Mouse (Mus musculus): ENCODE measurements around the gene Arhgap15. TPM values are rescaled to one million over a fixed set of nuclear protein-coding genes. Genes with fewer than 3 reads are reported as not detected.

Arhgap15 gene
- polyA plus RNA-seq, 1 experiment from 2014 or later, result 0.59 TPM

DNA sequence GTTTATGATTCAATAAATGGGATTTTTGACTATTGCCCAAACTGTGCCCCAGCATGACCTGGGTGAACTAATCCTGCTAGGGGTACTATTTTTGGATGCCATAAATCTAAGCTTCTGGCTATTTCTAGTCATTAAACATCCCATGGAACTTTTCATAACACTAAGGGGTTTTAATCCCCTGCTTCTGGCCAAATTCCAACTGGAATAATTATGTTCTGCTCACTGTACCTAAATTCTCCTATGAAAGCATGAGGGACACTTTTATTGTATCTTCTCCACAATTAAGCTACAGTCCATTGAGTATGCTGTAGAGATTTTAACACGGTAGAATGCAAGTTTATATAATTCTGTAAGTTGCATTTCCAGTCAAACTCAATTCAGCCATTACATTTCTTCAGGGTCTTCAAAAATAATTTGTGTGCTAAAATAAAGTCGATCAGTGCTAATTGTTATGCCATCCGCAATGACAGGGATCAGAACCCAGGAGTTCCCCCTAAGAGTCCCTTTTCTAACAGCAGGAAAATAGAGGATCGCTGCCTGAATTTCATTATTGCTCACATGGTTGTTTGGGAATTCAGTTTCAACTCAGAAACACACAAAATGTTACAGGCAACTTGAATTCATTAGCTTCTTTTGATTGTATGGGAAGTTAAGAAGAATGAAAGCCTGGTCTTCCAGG, 671.1 kb downstream of the Arhgap15 start:
- H3K9ac ChIP-seq (replicated peaks), result no peak overlapping the region
- no peaks in the 10 kb centered on the region for H3K36me3 ChIP-seq
- no peak overlapping the region for H3K4me3 ChIP-seq (replicated peaks)
- H3K4me1 ChIP-seq (replicated peaks), result 0 out of 2 replicates have a peak, but pooled peaks cover 2% of the 10 kb centered on the region
- 78% methylated on average over 4 of the region's 4 CpGs for WGBS
- no peak for ATAC-seq
- H3K9me3 ChIP-seq, result no peaks in the 10 kb centered on the region
- H3K4me2 ChIP-seq (replicated peaks), result no peak overlapping the region
- no peaks in the 10 kb centered on the region for H3K27me3 ChIP-seq
- no peak overlapping the region for H3K27ac ChIP-seq

DNA sequence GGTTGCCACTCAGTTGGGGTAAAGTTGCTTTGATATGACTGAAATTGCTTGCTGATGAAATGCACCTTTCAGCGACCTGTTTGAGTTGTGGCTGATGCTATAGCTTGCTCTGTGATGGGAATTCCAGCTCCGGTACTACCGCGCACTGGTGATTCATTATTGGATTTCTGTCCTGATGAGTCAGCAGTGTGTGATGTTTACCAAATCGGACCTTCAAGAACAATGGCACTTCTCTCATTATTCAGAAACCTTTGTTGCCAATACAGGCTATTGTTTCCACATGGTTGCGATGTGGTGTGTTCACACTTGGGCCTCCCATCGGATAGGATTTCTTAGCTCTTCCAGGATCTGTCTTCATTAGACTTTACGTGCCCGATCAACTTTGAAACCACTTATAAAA, 681.9 kb downstream of the Arhgap15 start:
- 73% methylated on average over 9 of the region's 9 CpGs for WGBS
- no peaks in the 10 kb centered on the region for H3K27me3 ChIP-seq
- no peak overlapping the region for H3K4me2 ChIP-seq (replicated peaks)
- no peak overlapping the region for H3K27ac ChIP-seq
- no peak overlapping the region for H3K9ac ChIP-seq (replicated peaks)
- no peak for ATAC-seq
- H3K4me1 ChIP-seq (replicated peaks), result no peaks in the 10 kb centered on the region
- no peak overlapping the region for H3K4me3 ChIP-seq (replicated peaks)
- no peaks in the 10 kb centered on the region for H3K9me3 ChIP-seq
- H3K36me3 ChIP-seq, result no peaks in the 10 kb centered on the region

DNA sequence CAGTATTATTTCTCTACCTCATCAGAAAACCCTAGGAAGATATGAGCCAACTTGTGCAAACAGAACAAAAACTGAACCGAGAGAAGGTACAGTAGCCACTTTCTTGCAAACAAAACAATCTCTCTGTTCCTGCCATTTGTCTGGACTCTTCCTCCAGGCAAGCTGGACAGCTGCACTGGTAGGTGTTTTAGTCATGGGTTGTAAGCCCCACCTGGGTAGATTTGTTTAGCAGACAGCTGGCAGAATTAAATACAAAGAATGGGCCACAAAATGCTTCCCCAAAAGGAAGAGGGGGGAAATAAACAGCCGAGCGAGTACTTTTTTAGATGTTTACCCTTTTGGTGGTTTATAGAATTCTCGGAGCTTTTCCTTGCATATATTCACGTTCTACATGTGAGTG, 688.0 kb downstream of the Arhgap15 start:
- Histone ChIP-seq H3K4me2 (replicated peaks) (no peak overlapping the region), H3K9ac (replicated peaks) (no peak overlapping the region), H3K4me1 (replicated peaks) (peaks cover 5% of the 10 kb centered on the region; the same call in 1 of the 2 replicates), H3K4me3 (replicated peaks) (no peak overlapping the region), H3K9me3 (no peaks in the 10 kb centered on the region), H3K27ac (no peak overlapping the region), H3K27me3 (no peaks in the 10 kb centered on the region), H3K36me3 (no peaks in the 10 kb centered on the region; the same call in 1 of the 2 replicates)
- ATAC-seq, result no peak
- 85% methylated on average over 5 of the region's 5 CpGs for WGBS

DNA sequence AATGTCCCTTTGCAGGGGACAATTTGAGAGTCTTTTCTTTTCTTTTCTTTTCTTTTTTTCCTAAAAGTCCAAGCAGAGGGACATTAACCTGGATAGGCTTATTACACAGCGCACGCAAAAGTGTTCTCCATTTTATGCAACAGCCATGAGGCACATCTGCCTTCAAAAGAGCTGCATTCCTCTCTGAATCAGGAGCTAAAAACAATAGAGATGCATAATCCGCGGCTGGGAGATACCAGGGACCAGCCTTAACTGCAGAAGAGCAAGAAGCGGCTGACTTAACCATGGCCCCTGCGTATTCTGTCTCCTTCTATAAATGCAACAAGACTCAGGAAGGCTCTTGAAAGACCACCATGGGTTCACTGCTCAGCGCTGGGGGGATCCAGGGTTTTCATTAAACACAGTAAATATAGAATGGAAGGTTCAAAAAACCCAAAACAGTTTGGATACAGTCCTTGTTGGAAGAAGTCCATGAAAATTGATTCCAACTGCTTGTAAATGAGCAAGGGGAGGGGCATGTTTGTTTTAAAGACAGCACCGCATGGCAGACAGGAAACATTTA, 689.0 kb downstream of the Arhgap15 start:
- Histone ChIP-seq H3K4me1 (replicated peaks) (peaks cover 5% of the 10 kb centered on the region; the same call in 1 of the 2 replicates), H3K9ac (replicated peaks) (no peak overlapping the region), H3K27ac (no peak overlapping the region), H3K36me3 (no peaks in the 10 kb centered on the region; the same call in 1 of the 2 replicates), H3K4me3 (replicated peaks) (no peak overlapping the region), H3K4me2 (replicated peaks) (no peak overlapping the region), H3K27me3 (no peaks in the 10 kb centered on the region), H3K9me3 (peaks cover 8% of the 10 kb centered on the region)
- ATAC-seq, result no peak
- WGBS, result 45% methylated on average over 8 of the region's 8 CpGs

DNA sequence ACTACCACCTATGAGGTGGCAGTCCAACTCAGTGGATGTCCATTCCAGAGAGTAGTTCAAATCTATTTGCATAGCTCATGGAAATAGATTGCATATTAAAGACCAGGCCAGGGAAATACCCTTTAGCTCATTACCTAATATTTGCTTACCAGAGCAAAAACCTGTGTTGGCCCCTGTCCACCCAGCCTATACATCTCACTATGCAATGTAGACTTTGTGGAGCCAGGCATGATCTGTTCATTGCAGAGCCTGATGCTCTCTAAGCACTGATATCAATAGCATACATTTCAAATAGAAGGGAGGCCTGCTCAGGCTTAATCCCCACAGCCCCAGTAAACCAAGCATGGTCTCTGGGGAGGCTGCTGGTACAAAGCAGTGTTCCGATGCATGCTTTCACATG, 689.4 kb downstream of the Arhgap15 start:
- no peak overlapping the region for H3K9ac ChIP-seq (replicated peaks)
- H3K36me3 ChIP-seq, result no peaks in the 10 kb centered on the region; the same call in 1 of the 2 replicates
- WGBS, result 48% methylated on average over 1 of the region's 1 CpGs
- peaks cover 5% of the 10 kb centered on the region; the same call in 1 of the 2 replicates for H3K4me1 ChIP-seq (replicated peaks)
- no peak overlapping the region for H3K4me2 ChIP-seq (replicated peaks)
- peaks cover 11% of the 10 kb centered on the region for H3K9me3 ChIP-seq
- H3K27me3 ChIP-seq, result no peaks in the 10 kb centered on the region
- ATAC-seq, result no peak
- H3K4me3 ChIP-seq (replicated peaks), result no peak overlapping the region
- H3K27ac ChIP-seq, result no peak overlapping the region

DNA sequence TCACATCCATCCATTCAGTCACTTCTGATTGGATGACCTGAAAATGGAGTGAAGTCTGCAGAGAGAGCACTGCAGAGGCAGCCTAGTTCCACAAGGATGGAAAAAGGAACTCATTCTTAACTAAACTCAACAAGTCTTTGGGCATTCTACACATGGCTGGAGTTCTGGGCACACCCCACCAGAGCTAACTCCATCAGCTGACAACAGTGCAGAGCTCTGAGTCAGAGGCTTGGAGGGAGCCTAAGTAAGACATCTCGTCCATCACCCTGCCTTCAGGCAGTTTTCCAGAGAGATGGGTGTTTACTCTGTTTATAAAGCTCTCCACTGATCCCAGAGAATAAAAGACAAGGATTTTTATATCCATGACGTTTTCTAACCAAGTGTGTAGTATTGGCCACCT, 696.3 kb downstream of the Arhgap15 start:
- Histone ChIP-seq H3K4me2 (replicated peaks) (no peak overlapping the region), H3K9ac (replicated peaks) (no peak overlapping the region), H3K27me3 (no peaks in the 10 kb centered on the region), H3K9me3 (peaks cover 11% of the 10 kb centered on the region), H3K27ac (no peak overlapping the region), H3K4me3 (replicated peaks) (no peak overlapping the region), H3K4me1 (replicated peaks) (peaks cover 8% of the 10 kb centered on the region), H3K36me3 (no peaks in the 10 kb centered on the region; the same call in 1 of the 2 replicates)
- ATAC-seq, result no peak
- 85% methylated on average over 2 of the region's 2 CpGs for WGBS

Other genes starting within 250 kb of the Arhgap15 start
- 0.19 and 0.39 TPM in 2 replicates for gene Kynu, start 193.5 kb upstream of the Arhgap15 start, polyA plus RNA-seq (2015; fragmentation: Nextera tagmentation; extraction: Ambion mirVana)